Mouse (Mus musculus) limb, embryonic 14.5 days (tissue): Measurements from ENCODE around the gene Bag6. TPM values are rescaled to one million over a fixed set of nuclear protein-coding genes. Genes with fewer than 3 reads are reported as not detected.

Experiments used
- ATAC-seq: fragments of 200-750 bp; cut with Nextera tagmentation; 2 replicates; pipeline ENCODE4 v1.8.0; 2017; ENCODE audit warnings: low read depth, moderate number of reproducible peaks, moderate TSS enrichment; ENCODE audit not compliant: low FRiP score
- DNase-seq: peaks from one replicate; pipeline ENCODE4 v3.0.0-alpha.2; 2015; ENCODE audit warnings: low spot score
- H3K27ac ChIP-seq: fragments of 300-500 bp; sonication (generic); replicated peaks from 2 replicates; pipeline ENCODE4 v1.5.1; 2014; ENCODE audit warnings: low read depth, mild to moderate bottlenecking, low read length, moderate library complexity, mixed read lengths
- H3K27me3 ChIP-seq: fragments of 300-500 bp; sonication (generic); 2 replicates; pipeline ENCODE4 v1.6.1; 2014; ENCODE audit warnings: low read length, mixed read lengths; ENCODE audit not compliant: control insufficient read depth, insufficient read depth
- H3K36me3 ChIP-seq: fragments of 300-500 bp; sonication (generic); 2 replicates; pipeline ENCODE4 v1.6.1; 2014; ENCODE audit warnings: mild to moderate bottlenecking, low read length, moderate library complexity, mixed read lengths; ENCODE audit not compliant: control insufficient read depth, insufficient read depth
- H3K4me1 ChIP-seq: fragments of 300-500 bp; sonication (generic); 2 replicates; pipeline ENCODE4 v1.6.1; 2014; ENCODE audit warnings: antibody characterized with exemption, low read length, mixed read lengths; ENCODE audit not compliant: control insufficient read depth, insufficient read depth
- H3K4me2 ChIP-seq: fragments of 300-500 bp; sonication (generic); replicated peaks from 2 replicates; pipeline ENCODE4 v1.6.1; 2014; ENCODE audit warnings: low read depth, mild to moderate bottlenecking, low read length, moderate library complexity; ENCODE audit not compliant: severe bottlenecking
- H3K4me3 ChIP-seq: fragments of 300-500 bp; sonication (generic); replicated peaks from 2 replicates; pipeline ENCODE4 v1.5.1; 2014; ENCODE audit warnings: low read length
- H3K9ac ChIP-seq: fragments of 300-500 bp; sonication (generic); 2 replicates; pipeline ENCODE4 v1.6.1; 2014; ENCODE audit warnings: mild to moderate bottlenecking, low read depth, low read length, moderate library complexity; ENCODE audit not compliant: severe bottlenecking
- H3K9me3 ChIP-seq: fragments of 300-500 bp; sonication (generic); 2 replicates; pipeline ENCODE4 v1.6.1; 2016; ENCODE audit warnings: low read length; ENCODE audit not compliant: control insufficient read depth
- POLR2A ChIP-seq: fragments of 200-500 bp; IDR thresholded peaks from 2 replicates; pipeline ENCODE4 v1.8.0; 2012; ENCODE audit warnings: inconsistent platforms, mild to moderate bottlenecking, moderate library complexity, borderline replicate concordance; ENCODE audit not compliant: insufficient read depth, insufficient read length; ENCODE audit errors: extremely low read depth
- WGBS: fragments of 180-500 bp; shearing (Covaris S2); extraction: QIAGEN DNeasy Blood & Tissue Kit; methylation state at CpG from one replicate; pipeline ENCODE4 v1.1.7; 2014; 5-methylcytosine and 5-hydroxymethylcytosine counted together
- polyA plus RNA-seq, 2 experiments: library from polyadenylated mRNA; depleted of rRNA in 1 of 2; stranded (reverse) in 1 of 2; unstranded in 1 of 2; fragments of >200 nt; fragmentation: Nextera tagmentation in 1 of 2; extraction: Ambion mirVana in 1 of 2; gene quantifications; 2 replicates each; pipeline versions ENCODE4 v1.2.1 to v1.2.3; 2012 to 2014

Gene Bag6
- polyA plus RNA-seq, 2 experiments, result 76.2 to 265 TPM

DNA sequence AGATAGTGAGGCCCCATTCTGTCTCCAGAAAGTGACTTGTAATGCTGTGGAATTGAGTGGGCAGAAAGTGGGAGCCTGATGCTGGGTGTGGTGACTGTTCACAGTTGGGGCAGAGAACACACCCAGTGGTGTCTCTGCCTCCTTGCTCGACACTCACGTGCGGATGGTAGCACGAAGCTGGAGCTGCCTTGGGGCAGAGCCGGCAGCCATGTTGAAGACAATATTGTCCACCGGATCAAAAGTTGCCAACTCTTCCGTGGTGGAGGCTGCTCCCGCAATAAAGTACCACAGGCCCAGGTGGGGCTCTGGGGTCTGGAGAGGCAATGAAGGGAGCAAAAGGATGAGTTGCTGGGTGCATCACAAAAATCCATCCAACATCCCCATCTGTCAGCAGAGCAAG lies 3.9 kb upstream of the Bag6 start:
- Histone ChIP-seq H3K27ac (no peak overlapping the region), H3K36me3 (peaks cover 16% of the 10 kb centered on the region), H3K27me3 (no peaks in the 10 kb centered on the region), H3K4me2 (no peak overlapping the region), H3K4me1 (peaks cover 11% of the 10 kb centered on the region), H3K9ac (no peak overlapping the region), H3K9me3 (no peaks in the 10 kb centered on the region), H3K4me3 (no peak overlapping the region)
- ATAC-seq (no peak), DNase-seq (no peak)
- TF ChIP-seq POLR2A, result no peak
- 86% methylated on average over 8 of the region's 8 CpGs for WGBS

GRCm38 (mm10) chr17:35131500-35132173 lies 3.3 kb upstream of the Bag6 start, which contains the start of gene Apom:
TSS of gene Apom (minus strand) at chr17:35132050.
- Histone ChIP-seq H3K4me3 (no peak within 1 kb of the TSS), H3K27ac (no peak within 1 kb of the TSS), H3K9me3 (no peaks in the 10 kb centered on the region), H3K4me1 (peaks cover 11% of the 10 kb centered on the region), H3K4me2 (no peak within 1 kb of the TSS), H3K36me3 (peaks cover 16% of the 10 kb centered on the region), H3K27me3 (no peaks in the 10 kb centered on the region), H3K9ac (no peak within 1 kb of the TSS)
- TF ChIP-seq POLR2A, result no peak
- WGBS, result 84% methylated on average over 15 of the region's 15 CpGs
- DNase-seq, result no peak
- no peak for ATAC-seq

- no peak overlapping the region for H3K4me2 ChIP-seq
- ATAC-seq (no peak), DNase-seq (no peak)
- 76% methylated on average over 3 of the region's 3 CpGs for WGBS
- no peak overlapping the region for H3K27ac ChIP-seq
- peaks cover 11% of the 10 kb centered on the region for H3K4me1 ChIP-seq
- H3K9me3 ChIP-seq, result no peaks in the 10 kb centered on the region
- peaks cover 16% of the 10 kb centered on the region for H3K36me3 ChIP-seq
- H3K27me3 ChIP-seq, result no peaks in the 10 kb centered on the region
- TF ChIP-seq POLR2A, result no peak
- no peak overlapping the region for H3K9ac ChIP-seq
- no peak overlapping the region for H3K4me3 ChIP-seq
These were observed 2.8 kb upstream of the Bag6 start for GRCm38 (mm10) chr17:35132174-35132560.

DNA sequence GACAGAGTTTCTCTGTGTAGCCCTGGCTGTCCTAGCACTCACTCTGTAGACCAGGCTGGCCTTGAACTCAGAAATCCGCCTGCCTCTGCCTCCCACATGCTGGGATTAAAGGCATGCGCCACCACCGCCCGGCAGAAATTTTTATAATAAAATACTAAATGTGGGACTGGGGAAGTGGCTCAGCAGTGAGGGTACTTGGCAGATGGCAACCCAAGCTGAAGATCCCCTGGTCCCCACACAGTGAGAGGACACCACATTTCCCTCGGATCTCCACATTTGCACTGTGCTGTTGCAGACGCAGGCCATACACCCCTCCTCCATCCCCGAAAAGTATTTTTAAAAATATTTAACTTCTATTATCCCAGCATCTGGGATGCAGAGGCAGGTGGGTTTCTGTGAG lies 1.5 kb upstream of the Bag6 start:
- Histone ChIP-seq H3K9ac (no peak overlapping the region), H3K4me1 (peaks cover 9% of the 10 kb centered on the region; the same call in 1 of the 2 replicates), H3K27me3 (no peaks in the 10 kb centered on the region), H3K36me3 (peaks cover 15% of the 10 kb centered on the region), H3K27ac (no peak overlapping the region), H3K9me3 (no peaks in the 10 kb centered on the region), H3K4me3 (no peak overlapping the region), H3K4me2 (no peak overlapping the region)
- no peak for DNase-seq
- ATAC-seq, result no peak
- WGBS, result 97% methylated on average over 7 of the region's 7 CpGs
- TF ChIP-seq POLR2A, result no peak

- TF ChIP-seq POLR2A, result 0 out of 2 replicates have a peak, but pooled peaks have one; percentile 2
- ATAC-seq (peak; percentile 56), DNase-seq (no peak)
- Histone ChIP-seq H3K36me3 (peaks cover 28% of the 10 kb centered on the region), H3K9ac (peak overlapping the region; percentile 81), H3K27me3 (no peaks in the 10 kb centered on the region), H3K27ac (peak overlapping the region; percentile 88), H3K4me1 (peaks cover 9% of the 10 kb centered on the region; the same call in 1 of the 2 replicates), H3K4me2 (peak overlapping the region; percentile 73), H3K9me3 (no peaks in the 10 kb centered on the region), H3K4me3 (peak overlapping the region; percentile 73)
- 1% methylated on average over 26 of the region's 43 CpGs for WGBS
These were observed 778 bp downstream of the Bag6 start for GRCm38 (mm10) chr17:35135591-35136320.
